In the genomic region with DNA sequence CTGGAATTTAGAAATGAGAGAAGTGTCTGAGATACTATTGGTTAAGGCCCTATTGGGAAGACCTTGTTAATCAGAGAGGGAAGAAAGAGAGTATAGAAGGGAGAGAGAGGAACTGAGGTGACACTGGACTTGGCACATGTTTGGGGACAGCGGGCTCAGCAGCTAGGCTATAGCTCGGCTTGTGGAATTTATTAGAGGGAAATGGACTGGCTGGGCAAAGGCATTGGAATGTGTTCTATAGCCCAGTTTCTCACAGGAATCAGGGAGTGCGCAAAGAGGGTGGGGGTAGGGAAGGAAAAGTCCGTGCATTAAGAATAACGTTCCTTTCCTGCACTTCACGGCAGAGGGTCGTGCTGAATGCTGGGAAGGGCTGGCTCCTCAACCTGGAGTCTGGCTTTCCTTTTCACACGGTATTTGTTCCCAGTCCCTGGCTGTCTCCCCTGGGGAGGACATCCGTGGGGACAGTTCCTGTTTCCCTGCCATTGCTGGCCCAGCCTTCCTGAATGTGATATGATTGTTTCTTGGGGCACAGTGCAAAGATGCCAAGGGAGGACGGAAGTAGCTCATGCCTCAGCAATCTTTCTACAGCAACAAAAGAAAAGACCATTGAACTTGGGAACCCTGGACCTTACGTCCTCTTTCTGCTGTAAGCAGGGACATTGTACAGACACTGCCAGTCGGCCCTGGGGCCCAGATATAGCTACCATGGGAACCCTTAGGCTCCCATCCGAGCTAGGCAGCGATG, we compare ENCODE assay signal across 10 mouse cellular contexts. TPM values are rescaled to one million over a fixed set of nuclear protein-coding genes. Genes with fewer than 3 reads are reported as not detected.
A peak's percentile ranks its signal among the peaks of the same experiment; 100 is the strongest.
DNase-seq lines count a peak whose midpoint lies in the region; ATAC-seq lines count a peak whose summit lies in the region.
"Had no signal": no experiment of that assay in that cellular context is flagged by ENCODE, and none has a peak within 500 bp of the region (broad histone marks: within the 10 kb centered on the region; RNA-seq: fewer than 3 reads in every experiment).

No protein-coding gene starts in this region.

- H3K4me1 ChIP-seq in brown adipose tissue, adult 24 weeks (ENCODE audit: control insufficient read depth, insufficient read depth, insufficient read length, low read length) = peaks cover 8% of the 10 kb centered on the region
- no peaks in the 10 kb centered on the region for H3K4me1 ChIP-seq in embryonic facial prominence, embryonic 14.5 days (ENCODE audit: control insufficient read depth, insufficient read depth, low read length)
- H3K4me1 ChIP-seq in intestine, embryonic 14.5 days (replicated peaks; ENCODE audit: control insufficient read depth, insufficient read depth, low read length) = 0 out of 2 replicates have a peak, but pooled peaks cover 3% of the 10 kb centered on the region
- H3K4me1 ChIP-seq in lung, embryonic 15.5 days = peaks cover 11% of the 10 kb centered on the region; the same call in 1 of the 2 replicates
- H3K4me1 ChIP-seq: midbrain, embryonic 13.5 days had no signal

- H3K4me3 ChIP-seq in brown adipose tissue, adult 24 weeks (ENCODE audit: insufficient read depth, low read depth, low read length) = peak overlapping the region; percentile 23; the same call in 1 of the 2 replicates
- H3K4me3 ChIP-seq in embryonic facial prominence, embryonic 14.5 days (ENCODE audit: low read depth, low read length) = no peak overlapping the region
- no peak overlapping the region for H3K4me3 ChIP-seq in intestine, embryonic 14.5 days (ENCODE audit: low read depth, low read length)
- H3K4me3 ChIP-seq in lung, embryonic 15.5 days = no peak overlapping the region
- H3K4me3 ChIP-seq: midbrain, embryonic 13.5 days had no signal

- DNase-seq in embryonic facial prominence, embryonic 14.5 days (ENCODE audit: low spot score) = no peak
- no peak for DNase-seq in intestine, embryonic 14.5 days (ENCODE audit: low spot score)
- DNase-seq in layer of hippocampus, postnatal 36 days = no peak
- no peak for DNase-seq in gastrocnemius, postnatal 36 days
- DNase-seq in cerebellum, postnatal 14 days = no peak
- DNase-seq: thymus, postnatal 36 days had no signal

- no peaks in the 10 kb centered on the region for H3K36me3 ChIP-seq in embryonic facial prominence, embryonic 14.5 days (ENCODE audit: control insufficient read depth, insufficient read depth, low read length)
- no peaks in the 10 kb centered on the region for H3K36me3 ChIP-seq in intestine, embryonic 14.5 days (ENCODE audit: control insufficient read depth, insufficient read depth, low read length)
- H3K36me3 ChIP-seq in lung, embryonic 15.5 days = no peaks in the 10 kb centered on the region
- H3K36me3 ChIP-seq: midbrain, embryonic 13.5 days had no signal

- no peaks in the 10 kb centered on the region for H3K27me3 ChIP-seq in embryonic facial prominence, embryonic 14.5 days (replicated peaks; ENCODE audit: control insufficient read depth, insufficient read depth, low read length)
- no peaks in the 10 kb centered on the region for H3K27me3 ChIP-seq in intestine, embryonic 14.5 days (replicated peaks; ENCODE audit: control insufficient read depth, insufficient read depth, low read length)
- H3K27me3 ChIP-seq in lung, embryonic 15.5 days = no peaks in the 10 kb centered on the region
- H3K27me3 ChIP-seq: midbrain, embryonic 13.5 days had no signal

- peak overlapping the region; percentile 14; the same call in 1 of the 2 replicates for H3K4me2 ChIP-seq in embryonic facial prominence, embryonic 14.5 days (ENCODE audit: low read depth, low read length)
- H3K4me2 ChIP-seq in intestine, embryonic 14.5 days (ENCODE audit: low read length) = 0 out of 2 replicates have a peak overlapping the region, but pooled peaks have one; percentile 16
- peak overlapping the region; percentile 22 for H3K4me2 ChIP-seq in lung, embryonic 15.5 days
- H3K4me2 ChIP-seq: midbrain, embryonic 13.5 days had no signal

- WGBS in embryonic facial prominence, embryonic 14.5 days = 38% methylated on average over 14 of the region's 14 CpGs
- WGBS in intestine, embryonic 14.5 days = 30% methylated on average over 14 of the region's 14 CpGs
- 28% methylated on average over 14 of the region's 14 CpGs for WGBS in lung, embryonic 15.5 days

- 0 out of 2 replicates have a peak overlapping the region, but pooled peaks have one; percentile 27 for H3K27ac ChIP-seq in brown adipose tissue, adult 24 weeks (replicated peaks; ENCODE audit: low read depth, low read length)
- H3K27ac ChIP-seq in embryonic facial prominence, embryonic 14.5 days (replicated peaks; ENCODE audit: low read depth, low read length) = no peak overlapping the region
- H3K27ac ChIP-seq in intestine, embryonic 14.5 days (ENCODE audit: low read depth) = no peak overlapping the region; the same call in 1 of the 2 replicates
- peak overlapping the region; percentile 39 for H3K27ac ChIP-seq in lung, embryonic 15.5 days
- H3K27ac ChIP-seq: midbrain, embryonic 13.5 days had no signal

- no peaks in the 10 kb centered on the region for H3K9me3 ChIP-seq in embryonic facial prominence, embryonic 14.5 days (ENCODE audit: control insufficient read depth, low read length)
- no peaks in the 10 kb centered on the region for H3K9me3 ChIP-seq in intestine, embryonic 14.5 days (ENCODE audit: control insufficient read depth, low read length)
- no peaks in the 10 kb centered on the region for H3K9me3 ChIP-seq in lung, embryonic 15.5 days
- H3K9me3 ChIP-seq: midbrain, embryonic 13.5 days had no signal

- intact Hi-C loops in gastrocnemius, postnatal 36 days (cut with DNase I) = no loop called here

- ATAC-seq in embryonic facial prominence, embryonic 14.5 days (ENCODE audit: low read depth) = no peak
- ATAC-seq in intestine, embryonic 14.5 days (replicated peaks; ENCODE audit: low FRiP score, low TSS enrichment, low read depth) = 0 out of 2 replicates have a peak, but pooled peaks have one; percentile 58
- peak; percentile 64; the same call in 1 of the 2 replicates for ATAC-seq in lung, embryonic 15.5 days (ENCODE audit: borderline replicate concordance, extremely low read depth, low FRiP score, low TSS enrichment)
- ATAC-seq: forebrain, embryonic 16.5 days; midbrain, embryonic 13.5 days had no signal

- no peak overlapping the region for H3K9ac ChIP-seq in embryonic facial prominence, embryonic 14.5 days (ENCODE audit: low read depth, low read length)
- 0 out of 2 replicates have a peak overlapping the region, but pooled peaks have one; percentile 5 for H3K9ac ChIP-seq in intestine, embryonic 14.5 days (ENCODE audit: low read length)
- no peak overlapping the region for H3K9ac ChIP-seq in lung, embryonic 15.5 days
- H3K9ac ChIP-seq: midbrain, embryonic 13.5 days had no signal

RNA-seq across cellular contexts. Expression of a gene that starts 27.8 kb away (rescaled TPM):
- not detected in 2 replicates for polyA plus RNA-seq in brown adipose tissue, adult 24 weeks (2012; ENCODE audit: insufficient read depth, insufficient read length, missing spikeins)
- polyA plus RNA-seq in embryonic facial prominence, embryonic 14.5 days (2014; fragmentation: Nextera tagmentation; extraction: Ambion mirVana) = not detected in 2 replicates
- polyA plus RNA-seq in intestine, embryonic 14.5 days (2014; fragmentation: Nextera tagmentation; extraction: Ambion mirVana) = not detected in 2 replicates
- polyA plus RNA-seq in lung, embryonic 15.5 days (2015; fragmentation: Nextera tagmentation; extraction: Ambion mirVana) = 0.04 TPM in 1 of 2 replicates, not detected in the other
- total RNA-seq in layer of hippocampus, postnatal 36 days (2021) = not detected
- total RNA-seq in gastrocnemius, postnatal 36 days (2021) = not detected
- polyA plus RNA-seq: forebrain, embryonic 16.5 days; midbrain, embryonic 13.5 days had no signal

RNA-seq across cellular contexts. Expression of a gene that starts 48.5 kb away (rescaled TPM):
- polyA plus RNA-seq in brown adipose tissue, adult 24 weeks (2012; ENCODE audit: insufficient read depth, insufficient read length, missing spikeins) = 15.9 and 20.0 TPM in 2 replicates
- polyA plus RNA-seq in embryonic facial prominence, embryonic 14.5 days (2014; fragmentation: Nextera tagmentation; extraction: Ambion mirVana) = 41.0 and 47.0 TPM in 2 replicates
- polyA plus RNA-seq in intestine, embryonic 14.5 days (2014; fragmentation: Nextera tagmentation; extraction: Ambion mirVana) = 51.1 and 52.0 TPM in 2 replicates
- 35.4 and 38.1 TPM in 2 replicates for polyA plus RNA-seq in lung, embryonic 15.5 days (2015; fragmentation: Nextera tagmentation; extraction: Ambion mirVana)
- total RNA-seq in layer of hippocampus, postnatal 36 days (2021) = 10 to 100 TPM; 41.5 to 42.6 TPM
- total RNA-seq in gastrocnemius, postnatal 36 days (2021) = 10 to 100 TPM; 14.8 to 18.3 TPM

RNA-seq across cellular contexts. Expression of a gene that starts 49.2 kb away (rescaled TPM):
- polyA plus RNA-seq in brown adipose tissue, adult 24 weeks (2012; ENCODE audit: insufficient read depth, insufficient read length, missing spikeins) = 2.0 and 2.6 TPM in 2 replicates
- polyA plus RNA-seq in embryonic facial prominence, embryonic 14.5 days (2014; fragmentation: Nextera tagmentation; extraction: Ambion mirVana) = 7.7 and 8.2 TPM in 2 replicates
- 5.2 and 5.4 TPM in 2 replicates for polyA plus RNA-seq in intestine, embryonic 14.5 days (2014; fragmentation: Nextera tagmentation; extraction: Ambion mirVana)
- polyA plus RNA-seq in lung, embryonic 15.5 days (2015; fragmentation: Nextera tagmentation; extraction: Ambion mirVana) = 24.4 and 25.6 TPM in 2 replicates
- total RNA-seq in layer of hippocampus, postnatal 36 days (2021) = under 1 TPM; 0.71 to 0.75 TPM
- total RNA-seq in gastrocnemius, postnatal 36 days (2021) = 1 to 10 TPM; 1.7 to 2.2 TPM

Comparison
In these comparisons a context has a peak if more than half of its experiments do, and no peak if none do; other contexts are left out.
1. H3K27ac ChIP-seq: peak in brown adipose tissue, adult 24 weeks (single experiment) and lung, embryonic 15.5 days (single experiment); none in embryonic facial prominence, embryonic 14.5 days (single experiment) and intestine, embryonic 14.5 days (single experiment).
2. Peak in every context shown above with its lines, with median percentiles within 50 percentile points of each other: H3K4me2 ChIP-seq.